Mouse (Mus musculus): ENCODE data around the gene Car14.
"Not testable (repeated sequence)": the region's sequence is repeated elsewhere in the genome, so short reads cannot be mapped to it uniquely, and the experiment has no call there.

Car14 gene

DNA sequence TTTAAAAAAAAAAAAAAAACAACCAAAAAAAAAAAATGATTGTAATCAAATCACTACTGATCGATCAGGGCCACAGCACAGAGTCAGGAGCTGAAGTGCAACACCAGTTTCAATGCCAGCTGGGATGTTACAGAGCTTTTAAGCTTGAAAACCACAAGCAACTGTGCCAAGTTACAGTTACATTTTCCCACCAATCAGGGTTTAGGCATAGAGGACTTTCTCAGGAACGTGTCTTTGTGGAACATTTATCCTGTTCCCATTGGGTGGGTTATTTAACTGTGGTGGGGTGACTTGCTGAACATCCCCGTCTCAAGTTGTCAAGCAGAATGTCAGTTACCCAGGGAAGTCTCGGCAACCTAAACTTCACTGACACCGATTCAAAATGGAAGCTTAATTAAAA lies 20.6 kb upstream of the Car14 start:
- in situ Hi-C loops (cut with MseI, MboI) = no loop called here

DNA sequence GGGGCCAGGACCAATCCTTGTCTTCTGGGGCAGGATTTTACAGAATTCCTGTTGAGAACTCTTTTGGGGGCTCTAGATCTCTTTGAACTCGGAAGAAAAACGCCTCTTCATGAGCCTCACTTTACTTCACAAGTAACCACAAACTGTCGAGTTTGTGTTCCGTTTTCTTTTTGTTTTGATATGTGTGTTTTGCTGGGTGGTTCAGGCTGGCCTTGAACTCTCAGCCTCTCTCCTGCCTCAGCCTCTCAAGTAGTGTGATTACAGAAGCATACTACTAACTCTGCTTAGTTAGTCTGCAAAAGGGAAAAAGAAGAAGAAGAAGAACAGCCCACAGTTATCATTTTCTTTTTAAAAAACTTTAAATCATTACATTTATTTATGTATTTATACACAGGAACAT lies 19.7 kb upstream of the Car14 start:
- in situ Hi-C loops (cut with MseI, MboI) = no loop called here

- in situ Hi-C loops (cut with MseI, MboI) = not testable (repeated sequence)
Observed at GRCm38 (mm10) chr3:95923429-95923828, 18.9 kb upstream of the Car14 start.

GRCm38 (mm10) chr3:95920532-95920931 lies 16.0 kb upstream of the Car14 start:
- in situ Hi-C loops (cut with MseI, MboI) = not testable (repeated sequence)

- in situ Hi-C loops (cut with MseI, MboI) = no loop called here
Observed at GRCm38 (mm10) chr3:95916760-95917159, 12.3 kb upstream of the Car14 start.

DNA sequence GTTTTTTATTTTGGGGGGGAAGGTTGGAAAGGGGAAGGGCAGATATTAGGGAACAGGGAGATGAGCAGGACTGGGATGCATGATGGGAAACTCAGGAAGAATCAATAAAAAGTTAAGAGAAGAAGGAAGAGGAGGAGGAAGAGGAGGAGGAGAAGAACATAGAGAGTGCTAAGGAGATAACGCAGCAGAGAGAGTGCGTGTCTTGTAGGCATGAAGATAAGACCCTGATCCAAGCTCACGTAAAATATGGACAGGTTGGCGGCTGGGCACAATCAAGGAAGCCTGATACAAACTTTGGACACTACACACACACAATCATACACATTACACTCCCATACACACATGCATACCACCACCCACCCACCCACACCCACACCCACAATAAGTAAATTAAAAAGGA lies 10.2 kb upstream of the Car14 start:
- in situ Hi-C loops (cut with MseI, MboI) = no loop called here

DNA sequence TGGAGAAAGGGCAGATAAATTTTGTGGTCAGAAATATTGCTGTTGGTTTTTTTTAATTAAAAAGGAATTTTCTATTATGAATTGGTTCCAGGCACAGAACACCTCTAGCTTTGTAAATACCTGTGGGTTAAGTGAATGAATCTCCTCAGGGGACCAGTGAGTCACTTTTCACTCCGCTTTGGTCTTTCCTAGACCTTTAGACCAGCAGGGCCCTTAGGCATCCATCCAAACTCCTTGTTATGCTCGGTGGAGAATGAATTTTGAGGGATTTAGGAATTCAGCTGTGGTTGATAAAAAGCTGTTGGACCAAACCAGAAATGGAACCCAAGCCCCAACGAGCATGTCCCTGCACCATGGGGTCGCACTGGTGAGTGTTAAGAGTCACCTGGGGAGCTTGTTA lies 3.1 kb upstream of the Car14 start:
- in situ Hi-C loops (cut with MseI, MboI) = no loop called here

DNA sequence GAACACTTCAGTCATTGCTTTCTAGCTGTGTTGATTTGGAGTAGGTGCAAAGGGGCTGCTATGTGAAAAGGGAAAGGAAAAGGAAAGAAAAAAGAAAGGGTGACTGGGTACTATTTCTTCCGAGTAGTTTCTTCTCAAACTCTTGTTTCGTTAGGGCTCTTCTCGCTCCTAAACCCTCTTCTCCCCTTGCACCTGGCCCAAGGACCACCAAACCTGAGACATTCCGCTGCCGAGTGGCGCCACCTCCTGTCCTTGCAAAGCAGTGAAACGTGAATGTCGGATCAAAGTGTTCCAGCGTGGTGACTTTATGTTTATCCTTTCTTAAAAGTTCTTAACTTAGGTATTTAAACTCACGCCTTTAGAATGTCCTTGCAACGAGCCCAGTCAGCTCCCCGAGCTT lies 2.4 kb upstream of the Car14 start:
- in situ Hi-C loops (cut with MseI, MboI) = no loop called here

GRCm38 (mm10) chr3:95905940-95906492 lies 1.5 kb upstream of the Car14 start:
- in situ Hi-C loops (cut with MseI, MboI) = no loop called here

GRCm38 (mm10) chr3:95905146-95905939 lies 852 bp upstream of the Car14 start:
- in situ Hi-C loops (cut with MseI, MboI) = no loop called here

DNA sequence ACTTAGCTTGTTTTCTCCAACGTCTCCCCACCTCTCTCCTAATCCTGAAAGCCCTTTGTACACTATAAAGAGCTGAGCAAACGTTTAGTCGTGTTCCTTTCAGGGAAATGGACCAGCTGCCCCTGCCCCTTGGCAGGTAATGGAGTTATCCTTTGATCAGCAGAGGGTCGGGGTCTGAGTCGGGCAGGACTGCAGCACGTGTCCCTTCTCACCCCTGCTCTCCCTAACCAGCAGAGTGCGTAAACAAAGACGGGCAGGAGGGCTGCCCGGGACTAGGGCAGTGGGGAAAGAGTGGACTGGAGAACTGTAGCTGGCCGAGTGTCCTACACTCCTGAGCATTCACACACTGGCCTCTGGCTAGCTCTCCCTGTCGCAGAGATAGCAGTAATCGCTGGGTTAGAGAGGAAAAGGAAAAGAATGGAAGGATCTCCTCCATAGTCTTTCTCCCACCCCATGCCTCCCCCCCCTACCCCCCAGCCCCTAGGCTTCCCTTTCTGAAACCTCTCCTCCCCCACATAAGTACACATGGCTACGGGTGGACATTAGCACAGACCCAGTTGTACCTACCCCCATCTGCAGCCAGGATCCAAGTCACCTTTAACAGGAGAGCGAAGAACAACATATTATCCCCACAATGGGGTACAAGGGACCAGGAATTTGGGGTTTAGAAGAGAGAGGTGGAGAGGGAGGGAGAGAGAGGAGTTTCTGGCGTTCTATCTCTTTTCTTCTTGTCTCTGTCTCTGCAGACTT lies 563 bp downstream of the Car14 start:
- in situ Hi-C loops (cut with MseI, MboI) = no loop called here

DNA sequence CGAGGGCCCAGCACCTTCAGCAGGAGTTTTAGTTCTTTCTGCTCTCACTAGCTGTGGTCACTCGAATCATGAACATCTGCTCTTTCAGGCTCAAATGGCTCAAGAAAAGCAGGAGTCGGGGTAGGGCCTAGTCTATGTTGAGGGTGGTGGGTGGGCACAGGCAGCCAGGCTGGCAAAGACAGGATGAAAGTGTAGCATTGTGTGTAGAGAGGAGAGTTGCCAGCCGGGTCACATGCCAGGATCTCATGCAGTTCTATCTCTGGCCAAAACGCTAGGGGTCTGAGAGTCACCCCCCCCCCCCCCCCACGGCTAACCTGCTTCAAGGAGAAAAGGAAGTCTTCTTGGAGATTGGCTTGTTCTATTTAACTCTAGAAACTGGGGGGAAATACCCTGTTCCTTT lies 1.8 kb downstream of the Car14 start:
- in situ Hi-C loops (cut with MseI, MboI) = no loop called here

DNA sequence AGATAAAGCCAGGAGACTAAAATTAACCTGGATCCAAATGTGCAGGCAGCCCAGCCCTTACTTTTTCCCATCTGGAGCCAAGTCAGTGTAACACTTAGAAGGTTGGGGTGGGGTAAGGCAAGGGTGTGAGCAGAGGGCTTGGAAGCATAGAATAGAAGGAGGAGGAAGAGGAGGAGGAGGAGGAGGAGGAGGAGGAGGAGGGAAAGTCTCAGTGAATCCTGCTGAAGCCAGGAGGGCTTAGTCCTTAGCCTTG lies 2.2 kb downstream of the Car14 start:
- in situ Hi-C loops (cut with MseI, MboI) = no loop called here

DNA sequence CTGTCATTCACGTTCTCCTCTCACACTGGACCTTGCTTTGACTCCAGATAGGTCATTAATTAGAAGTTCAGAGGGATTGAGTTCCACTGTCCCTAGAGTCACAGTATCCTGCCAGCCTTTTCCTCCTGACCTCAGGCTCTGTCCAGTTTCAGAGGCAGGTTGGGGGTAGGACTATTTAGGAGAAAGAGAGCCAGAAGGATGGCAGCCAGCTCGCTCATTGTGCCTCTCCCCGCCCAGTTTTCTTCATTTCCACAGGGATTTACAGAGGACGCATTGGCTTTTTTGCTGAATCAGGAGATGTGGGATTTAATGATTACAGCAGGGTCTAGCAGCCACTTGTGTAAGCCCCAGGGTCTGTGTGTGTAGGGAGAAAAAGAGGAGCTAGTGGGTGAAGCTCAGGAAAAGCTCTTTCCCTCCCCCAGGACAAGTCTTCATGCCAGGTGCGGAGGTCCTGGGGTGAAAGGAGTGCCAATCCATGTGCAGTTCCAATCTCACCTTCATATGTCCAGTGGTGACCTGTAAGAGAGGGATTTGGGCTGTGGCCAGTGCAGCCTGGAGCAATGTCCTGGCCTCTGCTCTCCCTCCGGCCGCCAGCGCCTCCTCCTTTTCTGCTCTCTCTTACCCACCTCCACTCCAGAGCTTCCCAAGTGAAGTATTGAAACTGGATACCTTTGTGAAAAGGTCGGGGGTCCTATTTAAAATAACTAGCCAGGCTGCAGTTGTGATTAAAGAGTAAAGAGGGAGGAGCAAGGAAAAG lies 2.7 kb downstream of the Car14 start:
- in situ Hi-C loops (cut with MseI, MboI) = no loop called here

GRCm38 (mm10) chr3:95899800-95900524 lies 4.5 kb downstream of the Car14 start:
- in situ Hi-C loops (cut with MseI, MboI) = no loop called here

- in situ Hi-C loops (cut with MseI, MboI) = not testable (repeated sequence)
Observed at GRCm38 (mm10) chr3:95895501-95895900, 9.0 kb downstream of the Car14 start.

GRCm38 (mm10) chr3:95894317-95895160 lies 10.0 kb downstream of the Car14 start:
- in situ Hi-C loops (cut with MseI, MboI) = no loop called here

DNA sequence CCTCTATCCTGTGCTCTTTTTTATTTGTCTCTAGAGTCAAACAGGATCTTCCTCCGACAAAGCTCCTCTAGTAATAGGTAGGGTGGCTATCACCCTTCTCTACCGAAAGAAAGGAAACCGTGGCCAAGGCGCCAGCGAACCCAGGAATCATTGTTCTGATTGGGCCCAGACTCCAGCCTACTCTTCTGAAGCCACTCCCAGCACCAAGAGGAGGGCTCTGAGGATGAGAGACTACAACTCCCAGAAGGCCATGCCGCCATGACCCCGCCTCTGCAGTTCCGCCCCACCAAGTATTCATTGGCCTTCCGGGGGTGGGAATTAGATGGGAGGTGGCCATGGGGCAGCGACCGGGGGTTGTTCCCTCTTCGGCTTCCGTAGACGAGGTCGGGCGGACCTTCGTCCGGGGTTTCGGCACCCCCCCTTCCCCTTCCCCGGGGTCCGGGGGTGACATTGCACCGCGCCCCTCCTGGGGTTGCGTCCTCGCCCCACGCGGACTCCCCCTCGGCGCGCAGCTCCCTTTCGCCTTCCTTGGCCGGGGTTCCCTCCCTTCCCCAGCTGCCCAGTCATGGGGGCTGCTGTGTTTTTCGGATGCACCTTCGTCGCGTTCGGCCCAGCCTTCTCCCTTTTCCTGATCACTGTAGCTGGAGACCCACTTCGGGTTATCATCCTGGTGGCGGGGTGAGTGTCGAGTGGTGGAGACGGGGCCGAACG lies 10.7 kb downstream of the Car14 start, which contains the start of gene Aph1a:
Gene Aph1a, plus strand, starts transcription at position 364 of the 711 bp plus-strand sequence.
- in situ Hi-C loops (cut with MseI, MboI) = not testable (repeated sequence)

- in situ Hi-C loops (cut with MseI, MboI) = no loop called here
Observed at GRCm38 (mm10) chr3:95893126-95893525, 11.4 kb downstream of the Car14 start.
